17 mouse cellular contexts compared by ENCODE assay signal in genomic region chr4:109719281-109719680, GRCm38 (mm10). TPM values are rescaled to one million over a fixed set of nuclear protein-coding genes. Genes with fewer than 3 reads are reported as not detected.
DNase-seq lines count a peak whose midpoint lies in the region.
"Had no signal": no experiment of that assay in that cellular context is flagged by ENCODE, and none has a peak within 500 bp of the region (broad histone marks: within the 10 kb centered on the region; RNA-seq: fewer than 3 reads in every experiment).

No protein-coding gene starts in this region.

- peak; percentile 21 for DNase-seq in adrenal gland, postnatal 10 days
- no peak for DNase-seq in adrenal gland, adult 2 months
- DNase-seq in gastrocnemius, postnatal 25 days, result peak; percentile 8
- no peak for DNase-seq in gastrocnemius, postnatal 10 days
- DNase-seq in cerebellum, postnatal 10 days, result peak; percentile 38 to 55
- no peak for DNase-seq in kidney, adult 18-20 months
- DNase-seq in urinary bladder, postnatal 36 days (ENCODE audit: low spot score in 2 of 2), result no peak
- DNase-seq: adrenal gland, postnatal 25 days; heart, adult 18-20 months; heart, postnatal 10 days; kidney, adult 11 months; kidney, postnatal 25 days; liver; lung, adult 2 months; lung, postnatal 10 days; thymus, adult 2 months; thymus, postnatal 4 days had no signal

RNA-seq across cellular contexts. Expression of gene Faf1, which starts 42.9 kb away (rescaled TPM):
- total RNA-seq in adrenal gland, postnatal 10 days (2021), result 10 to 100 TPM; 25.0 to 29.5 TPM
- total RNA-seq in adrenal gland, adult 2 months (2021), result 10 to 100 TPM; 24.8 to 31.1 TPM
- polyA plus RNA-seq in adrenal gland, adult 2 months (2012; rRNA removed), result 6.8 and 9.7 TPM in 2 replicates
- total RNA-seq in gastrocnemius, postnatal 25 days (2021), result 10 to 100 TPM; 31.2 to 31.4 TPM
- total RNA-seq in gastrocnemius, postnatal 10 days (2021), result 10 to 100 TPM; 26.8 to 27.6 TPM

RNA-seq across cellular contexts. Expression of gene Cdkn2c, which starts 52.3 kb away (rescaled TPM):
- 10 to 100 TPM; 59.4 to 77.7 TPM for total RNA-seq in adrenal gland, postnatal 10 days (2021)
- total RNA-seq in adrenal gland, adult 2 months (2021), result 100 to 1,000 TPM in 1 of 2 experiments, 10 to 100 TPM in 1; 43.6 to 115 TPM
- polyA plus RNA-seq in adrenal gland, adult 2 months (2012; rRNA removed), result 17.4 and 17.6 TPM in 2 replicates
- 10 to 100 TPM in 1 of 2 experiments, 1 to 10 TPM in 1; 9.2 to 11.7 TPM for total RNA-seq in gastrocnemius, postnatal 25 days (2021)
- total RNA-seq in gastrocnemius, postnatal 10 days (2021), result 10 to 100 TPM; 20.6 TPM

Comparison
In these comparisons a context has a peak if more than half of its experiments do, and no peak if none do; other contexts are left out.
1. DNase-seq: peak in adrenal gland, postnatal 10 days (single experiment), gastrocnemius, postnatal 25 days (single experiment) and cerebellum, postnatal 10 days (2 of 2); none in adrenal gland, adult 2 months (single experiment), gastrocnemius, postnatal 10 days (single experiment), kidney, adult 18-20 months (single experiment) and urinary bladder, postnatal 36 days (0 of 2).